Mouse (Mus musculus) hindbrain, embryonic 13.5 days (tissue): ENCODE results near the gene Rbm26. TPM values are rescaled to one million over a fixed set of nuclear protein-coding genes. Genes with fewer than 3 reads are reported as not detected.

Source experiments
- polyA plus RNA-seq: library from polyadenylated mRNA; unstranded; fragments of >200 nt; fragmentation: Nextera tagmentation; extraction: Ambion mirVana; gene quantifications from 2 replicates; pipeline ENCODE4 v1.2.1, GENCODE M21; 2015

The Rbm26 gene
- polyA plus RNA-seq, 1 experiment from 2014 or later = 37.2 TPM

Other genes with a start within 250 kb of the Rbm26 start
- gene Ndfip2, start 81.2 kb upstream of the Rbm26 start, polyA plus RNA-seq = 96.0 and 98.9 TPM in 2 replicates